Mouse (Mus musculus) Patski (cell line): ENCODE results near the gene Vac14. TPM values are rescaled to one million over a fixed set of nuclear protein-coding genes. Genes with fewer than 3 reads are reported as not detected.

Experiments used
- ATAC-seq: fragments of 100-300 bp; one replicate; pipeline ENCODE4 v1.8.0; 2021
- CTCF ChIA-PET: fragments of 350-600 bp; sonication (Branson Sonifier 250); formaldehyde crosslinking; loops from one replicate; lab custom pipeline; 2022; ENCODE audit warnings: inconsistent platforms; lab: Charles Lee
- POLR2A ChIA-PET: fragments of 350-600 bp; sonication (Branson Sonifier 250); formaldehyde crosslinking; loops from one replicate; lab custom pipeline; 2022; ENCODE audit warnings: antibody characterized with exemption, inconsistent platforms; lab: Charles Lee
- DNase-seq: peaks from one replicate; pipeline ENCODE4 v3.0.0-alpha.2; 2011; ENCODE audit warnings: low read depth, low spot score
- H3K27me3 ChIP-seq: fragments of 371-371 bp; one replicate; pipeline ENCODE4 v1.5.1; 2021
- CTCF ChIP-seq: fragments of 100-300 bp; IDR thresholded peaks from one replicate; pipeline ENCODE4 v1.5.1; 2021
- in situ Hi-C: fragments of 300-500 bp; cut with MboI; formaldehyde crosslinking; loops from 3 replicates; pipeline ENCODE4 v1.11.1; 2018; ENCODE audit warnings: low pct_unique_long_range_greater_than_20kb, mixed read lengths
- polyA plus RNA-seq: library from polyadenylated mRNA; unstranded; gene quantifications from one replicate; pipeline ENCODE4 v1.2.3, GENCODE M21; 2021

Gene Vac14
- polyA plus RNA-seq, 1 experiment from 2014 or later: 35.9 TPM

GRCm38 (mm10) chr8:110629245-110630063 lies 11.1 kb downstream of the Vac14 start:
- in situ Hi-C loops: loop anchor here (25.0 kb wide), 1 partner anchor 358 kb away; the partner anchor contains the start of gene Ddx19a
- CTCF ChIA-PET: interaction anchor here (0.6 to 4.0 kb wide), 19 partner anchors 9 to 255 kb away, joined by 3 to 20 read pairs (median 3); partner anchors contain the start of gene Vac14
- H3K27me3 ChIP-seq: no peaks in the 10 kb centered on the region
- POLR2A ChIA-PET: no interaction called here
- no peak for DNase-seq
- ATAC-seq: peak; percentile 50
- peak; percentile 75 for TF ChIP-seq CTCF

GRCm38 (mm10) chr8:110630079-110630478 lies 11.7 kb downstream of the Vac14 start:
- ATAC-seq: no peak
- H3K27me3 ChIP-seq: no peaks in the 10 kb centered on the region
- ChIA-PET CTCF (interaction anchor here (1.1 to 4.0 kb wide), 9 partner anchors 10 to 119 kb away, joined by 3 to 20 read pairs (median 5); no protein-coding TSS in a partner anchor), POLR2A (interaction anchor here (0.6 kb wide), 1 partner anchor 75 kb away, joined by 5 read pairs; no protein-coding TSS in a partner anchor)
- in situ Hi-C loops: loop anchor here (25.0 kb wide), 1 partner anchor 357 kb away; the partner anchor contains the start of gene Ddx19a
- no peak for TF ChIP-seq CTCF
- DNase-seq: no peak

- in situ Hi-C loops: loop anchor here (25.0 kb wide), 1 partner anchor 357 kb away; the partner anchor contains the start of gene Ddx19a
- TF ChIP-seq CTCF: no peak
- ATAC-seq (no peak), DNase-seq (no peak)
- ChIA-PET CTCF (interaction anchor here (0.8 to 4.0 kb wide), 5 partner anchors 10 to 97 kb away, joined by 3 to 20 read pairs (median 5); no protein-coding TSS in a partner anchor), POLR2A (interaction anchor here (0.6 kb wide), 1 partner anchor 75 kb away, joined by 5 read pairs; no protein-coding TSS in a partner anchor)
- H3K27me3 ChIP-seq: no peaks in the 10 kb centered on the region
Observed at GRCm38 (mm10) chr8:110630571-110631071, 12.2 kb downstream of the Vac14 start.

DNA sequence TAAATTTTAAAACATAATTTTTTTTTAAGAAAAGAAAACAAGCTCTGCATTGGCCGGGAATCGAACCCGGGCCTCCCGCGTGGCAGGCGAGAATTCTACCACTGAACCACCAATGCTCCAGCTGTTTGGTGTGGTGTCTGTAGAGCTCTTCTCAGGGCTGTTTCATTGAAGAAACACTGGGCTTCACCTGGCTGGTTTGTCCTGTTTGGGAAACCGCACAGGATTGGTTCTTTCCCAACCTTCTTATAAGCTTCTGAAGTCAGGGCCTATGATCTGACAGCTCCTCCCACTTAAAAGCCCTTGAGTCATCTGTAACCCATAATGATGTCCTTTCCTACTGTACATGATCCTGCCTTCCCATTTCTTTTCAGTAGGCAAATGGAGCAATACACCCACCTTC lies 12.8 kb downstream of the Vac14 start:
- ATAC-seq (no peak), DNase-seq (no peak)
- ChIA-PET CTCF (interaction anchor here (0.8 to 4.0 kb wide), 2 partner anchors 11 to 96 kb away, joined by 3 to 20 read pairs; no protein-coding TSS in a partner anchor), POLR2A (no interaction called here)
- no peak for TF ChIP-seq CTCF
- H3K27me3 ChIP-seq: no peaks in the 10 kb centered on the region
- in situ Hi-C loops: loop anchor here (25.0 kb wide), 1 partner anchor 356 kb away; the partner anchor contains the start of gene Ddx19a

GRCm38 (mm10) chr8:110633814-110634213 lies 15.4 kb downstream of the Vac14 start:
- CTCF ChIA-PET: no interaction called here
- no peak for TF ChIP-seq CTCF
- ATAC-seq: no peak
- POLR2A ChIA-PET: no interaction called here
- in situ Hi-C loops: loop anchor here (25.0 kb wide), 1 partner anchor 353 kb away; the partner anchor contains the start of gene Ddx19a
- no peaks in the 10 kb centered on the region for H3K27me3 ChIP-seq
- no peak for DNase-seq

DNA sequence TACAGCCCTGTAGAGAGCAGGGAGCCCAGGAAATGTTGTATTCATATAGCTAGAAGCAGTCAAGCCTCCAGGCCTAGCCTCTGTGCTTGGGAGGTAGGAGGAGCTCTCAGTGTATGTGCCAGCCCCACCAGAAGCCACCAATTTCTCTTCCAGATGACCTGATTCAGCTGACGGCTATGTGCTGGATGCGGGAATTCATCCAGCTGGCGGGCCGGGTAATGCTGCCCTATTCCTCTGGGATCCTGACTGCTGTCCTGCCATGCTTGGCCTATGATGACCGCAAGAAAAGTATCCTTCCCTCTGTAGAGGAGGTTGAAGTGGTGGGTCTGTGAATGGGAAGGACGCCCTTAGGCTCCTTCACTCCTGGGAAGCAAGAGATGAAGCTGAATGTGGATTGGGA lies 17.8 kb downstream of the Vac14 start:
- ATAC-seq (no peak), DNase-seq (no peak)
- no peak for TF ChIP-seq CTCF
- in situ Hi-C loops: loop anchor here (25.0 kb wide), 1 partner anchor 351 kb away; the partner anchor contains the start of gene Ddx19a
- CTCF ChIA-PET: interaction anchor here (1.6 kb wide), 1 partner anchor 13 kb away, joined by 6 read pairs; no protein-coding TSS in a partner anchor
- POLR2A ChIA-PET: no interaction called here
- H3K27me3 ChIP-seq: no peaks in the 10 kb centered on the region

DNA sequence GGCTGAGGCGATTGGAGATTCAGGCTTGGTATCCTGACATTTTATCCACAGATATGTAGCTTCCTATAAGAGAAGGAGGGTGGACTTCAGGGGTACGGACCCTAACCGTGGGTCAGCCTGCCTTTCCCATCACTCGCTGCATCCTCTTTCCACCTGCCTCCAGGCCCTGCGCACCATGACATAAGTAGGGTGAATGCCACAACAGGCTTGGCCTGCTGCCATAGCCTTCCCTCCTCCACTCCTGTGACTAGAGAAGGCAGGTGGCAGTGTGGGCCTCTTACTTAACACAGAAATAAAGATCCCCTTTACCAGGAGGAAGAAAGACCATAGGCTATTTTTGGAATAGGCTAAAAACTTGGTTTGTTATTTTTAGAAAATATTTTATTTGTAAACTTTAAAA lies 23.9 kb downstream of the Vac14 start:
- H3K27me3 ChIP-seq: no peaks in the 10 kb centered on the region
- CTCF ChIA-PET: no interaction called here
- in situ Hi-C loops: loop anchor here (5.0 to 25.0 kb wide), 2 partner anchors 200 to 345 kb away; partner anchors contain the start of gene Ddx19a
- DNase-seq (no peak), ATAC-seq (no peak)
- POLR2A ChIA-PET: no interaction called here
- no peak for TF ChIP-seq CTCF

GRCm38 (mm10) chr8:110643177-110643576 lies 24.8 kb downstream of the Vac14 start:
- no peak for TF ChIP-seq CTCF
- no peak for ATAC-seq
- ChIA-PET CTCF (no interaction called here), POLR2A (interaction anchor here (0.7 kb wide), 1 partner anchor 541 kb away, joined by 3 read pairs; no protein-coding TSS in a partner anchor)
- DNase-seq: no peak
- in situ Hi-C loops: loop anchor here (5.0 to 25.0 kb wide), 2 partner anchors 199 to 344 kb away; partner anchors contain the start of gene Ddx19a
- H3K27me3 ChIP-seq: no peaks in the 10 kb centered on the region

DNA sequence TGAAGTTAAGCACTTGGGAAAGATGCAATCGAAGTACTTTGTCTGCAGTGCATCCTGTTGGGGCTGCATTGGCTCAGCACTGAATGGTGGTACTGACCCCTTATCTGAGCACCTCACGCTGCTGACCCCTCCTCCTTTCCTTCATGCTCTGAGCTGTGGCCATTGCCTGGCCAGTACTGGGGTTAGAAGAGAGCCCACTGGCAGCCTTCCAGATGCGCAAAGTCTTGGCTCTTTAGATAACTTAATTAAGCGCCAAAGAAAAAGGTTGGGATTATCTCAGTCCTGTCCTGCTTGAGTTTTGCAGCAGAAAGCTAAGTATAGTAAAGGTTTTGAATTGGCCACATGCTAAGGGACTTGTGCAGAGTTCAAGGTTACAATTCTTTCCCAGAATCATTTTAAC lies 26.0 kb downstream of the Vac14 start:
- POLR2A ChIA-PET: no interaction called here
- ATAC-seq: no peak
- no peak for TF ChIP-seq CTCF
- DNase-seq: no peak
- CTCF ChIA-PET: no interaction called here
- H3K27me3 ChIP-seq: no peaks in the 10 kb centered on the region
- in situ Hi-C loops: loop anchor here (5.0 to 25.0 kb wide), 2 partner anchors 198 to 343 kb away; partner anchors contain the start of gene Ddx19a

GRCm38 (mm10) chr8:110644901-110645300 lies 26.5 kb downstream of the Vac14 start:
- ChIA-PET POLR2A (no interaction called here), CTCF (no interaction called here)
- no peak for TF ChIP-seq CTCF
- ATAC-seq (no peak), DNase-seq (no peak)
- in situ Hi-C loops: loop anchor here (5.0 to 25.0 kb wide), 3 partner anchors 72 to 342 kb away; partner anchors contain the start of gene Ddx19a
- H3K27me3 ChIP-seq: no peaks in the 10 kb centered on the region
